Mouse (Mus musculus) hindbrain, embryonic 11.5 days (tissue): ENCODE data around the gene Fam178b. TPM values are rescaled to one million over a fixed set of nuclear protein-coding genes. Genes with fewer than 3 reads are reported as not detected.

Experiments used
- ATAC-seq: fragments of 200-750 bp; cut with Nextera tagmentation; 2 replicates; pipeline ENCODE4 v1.8.0; 2017; ENCODE audit warnings: mild to moderate bottlenecking, moderate TSS enrichment, moderate library complexity; ENCODE audit not compliant: low FRiP score
- DNase-seq: peaks from one replicate; pipeline ENCODE4 v3.0.0-alpha.2; 2015; ENCODE audit warnings: low spot score
- H3K27ac ChIP-seq: fragments of 300-500 bp; sonication (generic); 2 replicates; pipeline ENCODE4 v1.5.1; 2014; ENCODE audit warnings: mild to moderate bottlenecking, low read depth, low read length
- H3K27me3 ChIP-seq: fragments of 300-500 bp; sonication (generic); 2 replicates; pipeline ENCODE4 v1.6.1; 2014; ENCODE audit warnings: mild to moderate bottlenecking, low read length, moderate library complexity, mixed read lengths; ENCODE audit not compliant: control insufficient read depth, insufficient read depth
- H3K36me3 ChIP-seq: fragments of 300-500 bp; sonication (generic); 2 replicates; pipeline ENCODE4 v1.6.1; 2014; ENCODE audit warnings: mild to moderate bottlenecking, low read length, moderate library complexity, mixed read lengths; ENCODE audit not compliant: control insufficient read depth, insufficient read depth
- H3K4me1 ChIP-seq: fragments of 300-500 bp; sonication (generic); replicated peaks from 2 replicates; pipeline ENCODE4 v1.6.1; 2014; ENCODE audit warnings: low read length, mixed read lengths; ENCODE audit not compliant: control insufficient read depth, insufficient read depth
- H3K4me2 ChIP-seq: fragments of 300-500 bp; sonication (generic); replicated peaks from 2 replicates; pipeline ENCODE4 v1.6.1; 2014; ENCODE audit warnings: mild to moderate bottlenecking, low read depth, low read length
- H3K4me3 ChIP-seq: fragments of 300-500 bp; sonication (generic); 2 replicates; pipeline ENCODE4 v1.5.1; 2014; ENCODE audit warnings: low read depth, low read length
- H3K9ac ChIP-seq: fragments of 300-500 bp; sonication (generic); 2 replicates; pipeline ENCODE4 v1.6.1; 2014; ENCODE audit warnings: low read depth, low read length
- H3K9me3 ChIP-seq: fragments of 300-500 bp; sonication (generic); 2 replicates; pipeline ENCODE4 v1.6.1; 2016; ENCODE audit warnings: low read length; ENCODE audit not compliant: control insufficient read depth
- WGBS: fragments of 180-500 bp; shearing (Covaris S2); extraction: QIAGEN DNeasy Blood & Tissue Kit; methylation state at CpG from one replicate; pipeline ENCODE4 v1.1.7; 2014; 5-methylcytosine and 5-hydroxymethylcytosine counted together
- polyA plus RNA-seq: library from polyadenylated mRNA; unstranded; fragments of >200 nt; fragmentation: Nextera tagmentation; extraction: Ambion mirVana; gene quantifications from 2 replicates; pipeline ENCODE4 v1.2.1, GENCODE M21; 2014

Gene Fam178b
- polyA plus RNA-seq, 1 experiment from 2014 or later: 0.52 TPM

GRCm38 (mm10) chr1:36547981-36548598 is 134.9 kb downstream of the Fam178b start:
- H3K4me3 ChIP-seq: no peak overlapping the region
- H3K27ac ChIP-seq: peak overlapping the region; percentile 37; the same call in 1 of the 2 replicates
- no peak overlapping the region for H3K4me2 ChIP-seq
- WGBS: 53% methylated on average over 9 of the region's 9 CpGs
- H3K36me3 ChIP-seq: peaks cover 24% of the 10 kb centered on the region
- no peaks in the 10 kb centered on the region for H3K27me3 ChIP-seq
- ATAC-seq (no peak), DNase-seq (peak; percentile 31)
- peaks cover 2% of the 10 kb centered on the region; the same call in 1 of the 2 replicates for H3K4me1 ChIP-seq
- no peaks in the 10 kb centered on the region for H3K9me3 ChIP-seq
- H3K9ac ChIP-seq: 0 out of 2 replicates have a peak overlapping the region, but pooled peaks have one; percentile 27

DNA sequence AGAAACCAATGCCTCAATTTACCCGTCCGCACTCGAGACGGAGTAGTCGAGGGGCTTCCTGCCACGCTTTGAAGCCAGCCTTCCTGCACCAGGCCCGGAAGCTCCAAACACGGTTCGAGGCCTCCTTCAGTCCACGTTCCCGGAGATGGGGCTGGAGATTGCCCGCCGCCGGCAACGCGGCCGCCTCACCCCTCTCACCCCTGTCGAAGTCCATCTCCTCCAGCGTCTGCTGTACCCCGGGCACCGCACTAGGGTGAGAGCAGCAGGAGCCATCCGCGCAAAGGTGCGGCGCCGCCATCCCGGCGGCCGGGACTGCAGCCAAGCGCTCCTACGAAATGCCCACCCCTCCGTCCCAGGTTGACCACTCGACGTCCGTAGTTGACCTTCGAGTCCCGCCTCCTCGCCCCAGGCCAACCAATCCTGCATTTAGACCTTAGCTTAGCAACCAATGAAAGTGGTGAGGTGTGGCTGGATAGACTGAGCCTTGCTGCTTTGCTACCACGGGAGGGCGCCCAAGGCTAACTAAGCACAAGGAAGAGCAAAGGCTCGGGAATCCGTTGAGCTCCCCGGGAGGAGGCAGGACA is 136.0 kb downstream of the Fam178b start, which contains the start of gene Ankrd39:
Gene Ankrd39 (minus strand): TSS at position 558 of the 584 bp plus-strand sequence.
- Histone ChIP-seq H3K36me3 (peaks cover 17% of the 10 kb centered on the region), H3K27ac (peak within 1 kb of the TSS; percentile 40), H3K4me3 (peak within 1 kb of the TSS; percentile 56), H3K27me3 (no peaks in the 10 kb centered on the region), H3K9ac (peak within 1 kb of the TSS; percentile 70), H3K9me3 (no peaks in the 10 kb centered on the region), H3K4me1 (peaks cover 2% of the 10 kb centered on the region; the same call in 1 of the 2 replicates), H3K4me2 (peak within 1 kb of the TSS; percentile 61)
- under 1% methylated on average over 43 of the region's 43 CpGs for WGBS
- peak; percentile 96 for DNase-seq
- peak; percentile 99 for ATAC-seq

DNA sequence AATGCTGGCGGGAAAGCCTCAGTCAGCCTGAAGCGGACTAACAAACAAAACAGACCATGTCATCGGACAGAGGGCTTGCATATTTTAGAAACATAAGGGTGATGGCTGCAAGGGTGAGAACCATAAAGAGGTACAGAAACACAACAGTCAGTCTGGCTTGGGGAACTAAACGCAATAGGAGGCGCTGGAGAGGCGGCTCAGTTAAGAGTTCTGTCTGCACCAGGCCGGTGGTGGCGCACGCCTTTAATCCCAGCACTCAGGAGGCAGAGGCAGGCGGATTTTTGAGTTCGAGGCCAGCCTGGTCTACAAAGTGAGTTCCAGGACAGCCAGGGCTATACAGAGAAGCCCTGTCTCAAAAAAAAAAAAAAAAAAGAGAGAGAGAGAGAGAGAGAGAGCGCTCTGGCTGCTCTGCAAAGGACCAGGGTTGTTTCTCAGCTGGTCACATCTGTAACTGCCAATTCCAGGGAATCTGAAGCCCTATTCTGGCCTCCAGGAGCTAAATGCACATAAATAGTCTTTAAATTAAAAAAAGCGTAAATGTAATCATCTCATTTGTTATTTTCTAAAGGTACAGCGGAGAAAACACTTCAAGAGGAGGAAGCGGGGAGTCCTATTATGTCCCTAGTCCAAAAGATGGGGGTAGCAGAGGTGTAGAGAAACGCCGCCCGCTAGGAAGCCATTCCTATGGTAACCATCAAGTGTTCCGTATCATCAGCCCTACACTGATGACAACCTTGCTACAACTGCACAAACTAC is 137.0 kb downstream of the Fam178b start:
- H3K9me3 ChIP-seq: no peaks in the 10 kb centered on the region
- 73% methylated on average over 18 of the region's 19 CpGs for WGBS
- peaks cover 12% of the 10 kb centered on the region for H3K36me3 ChIP-seq
- DNase-seq (no peak), ATAC-seq (no peak)
- H3K9ac ChIP-seq: peak overlapping the region; percentile 70; the same call in 1 of the 2 replicates
- no peak overlapping the region for H3K27ac ChIP-seq
- peak overlapping the region; percentile 61 for H3K4me2 ChIP-seq
- H3K4me1 ChIP-seq: peaks cover 2% of the 10 kb centered on the region; the same call in 1 of the 2 replicates
- H3K4me3 ChIP-seq: peak overlapping the region; percentile 56
- H3K27me3 ChIP-seq: no peaks in the 10 kb centered on the region

DNA sequence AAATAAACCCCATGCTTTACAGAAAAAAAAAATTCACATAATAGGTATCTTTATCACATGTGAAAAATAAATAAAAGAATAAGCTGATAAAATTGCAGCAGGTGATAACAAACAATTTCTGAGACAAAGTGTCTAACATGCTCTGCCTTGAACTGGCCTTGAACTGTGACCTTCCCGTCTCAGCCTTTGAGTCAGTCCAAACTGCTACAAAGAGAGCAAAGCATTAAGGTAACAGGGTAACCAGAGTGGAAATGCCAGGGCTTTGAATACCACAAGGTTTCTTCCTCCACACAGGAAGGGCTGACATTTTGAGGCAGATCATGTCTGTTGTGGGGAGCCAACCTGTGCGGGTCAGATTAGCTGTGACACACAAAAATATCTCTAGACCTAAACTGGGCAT is 137.6 kb downstream of the Fam178b start:
- H3K4me2 ChIP-seq: no peak overlapping the region
- ATAC-seq: no peak
- no peak for DNase-seq
- no peaks in the 10 kb centered on the region for H3K9me3 ChIP-seq
- peaks cover 2% of the 10 kb centered on the region; the same call in 1 of the 2 replicates for H3K4me1 ChIP-seq
- no peak overlapping the region for H3K9ac ChIP-seq
- WGBS: 74% methylated on average over 2 of the region's 2 CpGs
- no peaks in the 10 kb centered on the region for H3K27me3 ChIP-seq
- H3K36me3 ChIP-seq: peaks cover 6% of the 10 kb centered on the region
- no peak overlapping the region for H3K27ac ChIP-seq
- H3K4me3 ChIP-seq: no peak overlapping the region

DNA sequence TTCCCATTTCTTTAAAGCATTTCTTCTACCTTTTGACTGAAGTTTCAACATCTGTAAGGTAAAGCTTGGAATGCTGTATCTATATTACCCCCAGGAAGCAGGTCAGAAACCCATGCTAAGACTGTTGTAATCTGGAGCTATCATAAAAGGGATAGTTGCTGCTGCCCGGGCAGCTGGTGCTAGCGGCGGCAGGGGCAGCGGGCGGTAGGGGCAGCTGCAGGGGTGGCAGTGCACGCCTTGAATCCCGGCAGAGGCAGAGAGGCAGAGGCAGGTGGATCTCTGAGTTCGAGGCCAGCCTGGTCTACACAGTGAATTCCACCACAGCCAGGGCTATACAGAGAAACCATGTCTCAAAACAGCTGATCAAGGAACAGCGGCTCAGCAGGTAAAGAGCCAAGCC is 140.1 kb downstream of the Fam178b start:
- Histone ChIP-seq H3K4me3 (no peak overlapping the region), H3K27me3 (no peaks in the 10 kb centered on the region), H3K4me1 (no peaks in the 10 kb centered on the region; the same call in 1 of the 2 replicates), H3K9me3 (no peaks in the 10 kb centered on the region), H3K27ac (no peak overlapping the region), H3K36me3 (no peaks in the 10 kb centered on the region; the same call in 1 of the 2 replicates), H3K9ac (no peak overlapping the region), H3K4me2 (no peak overlapping the region)
- no peak for DNase-seq
- no peak for ATAC-seq
- WGBS: 94% methylated on average over 9 of the region's 9 CpGs

DNA sequence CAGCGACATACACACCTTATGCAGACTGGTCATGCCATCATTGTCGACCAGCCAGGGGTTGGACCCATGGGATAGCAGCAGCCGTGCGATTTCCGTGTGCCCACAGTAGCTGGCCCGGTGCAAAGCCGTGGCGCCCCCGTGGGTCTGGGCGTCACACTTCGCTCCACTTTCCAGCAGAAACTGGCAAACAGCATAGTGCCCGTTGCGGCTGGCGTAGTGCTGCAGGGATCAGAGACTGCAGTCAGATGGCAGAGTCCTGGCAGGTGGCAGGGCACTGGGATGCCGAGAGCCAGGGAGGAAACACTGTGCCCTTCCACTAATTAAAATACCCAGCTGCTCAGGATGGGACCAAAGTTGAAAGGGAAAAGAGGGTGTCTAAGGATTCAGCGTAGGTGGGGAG is 141.1 kb downstream of the Fam178b start:
- H3K27ac ChIP-seq: no peak overlapping the region
- no peak overlapping the region for H3K4me3 ChIP-seq
- DNase-seq: no peak
- H3K9me3 ChIP-seq: no peaks in the 10 kb centered on the region
- H3K4me1 ChIP-seq: no peaks in the 10 kb centered on the region
- WGBS: 96% methylated on average over 16 of the region's 16 CpGs
- H3K4me2 ChIP-seq: no peak overlapping the region
- H3K36me3 ChIP-seq: no peaks in the 10 kb centered on the region; the same call in 1 of the 2 replicates
- H3K9ac ChIP-seq: no peak overlapping the region
- no peak for ATAC-seq
- no peaks in the 10 kb centered on the region for H3K27me3 ChIP-seq

- no peak overlapping the region for H3K27ac ChIP-seq
- DNase-seq (no peak), ATAC-seq (no peak)
- H3K4me2 ChIP-seq: no peak overlapping the region
- H3K36me3 ChIP-seq: no peaks in the 10 kb centered on the region; the same call in 1 of the 2 replicates
- no peaks in the 10 kb centered on the region for H3K4me1 ChIP-seq
- WGBS: 92% methylated on average over 12 of the region's 12 CpGs
- H3K4me3 ChIP-seq: no peak overlapping the region
- H3K9me3 ChIP-seq: no peaks in the 10 kb centered on the region
- no peaks in the 10 kb centered on the region for H3K27me3 ChIP-seq
- no peak overlapping the region for H3K9ac ChIP-seq
Measured at GRCm38 (mm10) chr1:36540807-36541206, 142.2 kb downstream of the Fam178b start.

- no peak for ATAC-seq
- 90% methylated on average over 11 of the region's 11 CpGs for WGBS
- no peaks in the 10 kb centered on the region; the same call in 1 of the 2 replicates for H3K36me3 ChIP-seq
Measured at GRCm38 (mm10) chr1:36540132-36540531, 142.9 kb downstream of the Fam178b start.

More at GRCm38 (mm10) chr1:36540132-36540531, 142.9 kb downstream of the Fam178b start:
- Histone ChIP-seq H3K27me3 (no peaks in the 10 kb centered on the region), H3K9ac (no peak overlapping the region), H3K27ac (no peak overlapping the region), H3K4me2 (no peak overlapping the region), H3K4me3 (no peak overlapping the region), H3K4me1 (no peaks in the 10 kb centered on the region), H3K9me3 (no peaks in the 10 kb centered on the region)
- no peak for DNase-seq
